Mouse (Mus musculus) left cerebral cortex, adult 8-10 months (tissue): ENCODE data around the gene Atp1b4. TPM values are rescaled to one million over a fixed set of nuclear protein-coding genes. Genes with fewer than 3 reads are reported as not detected.
A peak's percentile ranks its signal among the peaks of the same experiment; 100 is the strongest.
"Not testable (repeated sequence)": the region's sequence is repeated elsewhere in the genome, so short reads cannot be mapped to it uniquely, and the experiment has no call there.

ENCODE experiments used
- DNase-seq, 2 experiments: peaks; one replicate each; pipeline ENCODE4 v3.0.0; 2022; ENCODE audit warnings: low spot score in 2 of 2
- total RNA-seq, 4 experiments: library from RNA; stranded (reverse); gene quantifications; 2 replicates each; pipeline ENCODE4 v1.2.4; 2022

The Atp1b4 gene
- total RNA-seq = not detected

DNA sequence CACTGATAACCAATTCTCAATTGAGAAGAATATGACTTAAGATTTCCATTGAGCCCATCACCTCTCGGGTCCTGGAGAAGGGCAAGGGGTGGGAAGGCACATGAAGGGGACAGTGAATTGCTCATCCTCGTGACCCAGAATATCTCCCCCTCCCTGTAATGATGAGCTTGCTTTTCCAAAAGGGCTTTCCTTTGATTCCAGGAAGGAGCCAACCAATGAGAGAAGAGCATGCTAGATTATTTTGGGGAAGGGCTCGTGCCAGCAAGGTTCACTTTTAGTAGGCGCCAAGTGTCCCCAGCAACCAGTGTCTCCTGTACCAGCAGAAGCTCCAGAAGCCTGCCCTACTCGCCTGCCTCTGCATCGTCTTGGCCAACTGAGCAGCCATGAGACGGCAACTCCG is at the start of gene Atp1b4:
Atp1b4 (plus strand) TSS at position 301 of the 400 bp plus-strand sequence.
- DNase-seq = no peak

DNA sequence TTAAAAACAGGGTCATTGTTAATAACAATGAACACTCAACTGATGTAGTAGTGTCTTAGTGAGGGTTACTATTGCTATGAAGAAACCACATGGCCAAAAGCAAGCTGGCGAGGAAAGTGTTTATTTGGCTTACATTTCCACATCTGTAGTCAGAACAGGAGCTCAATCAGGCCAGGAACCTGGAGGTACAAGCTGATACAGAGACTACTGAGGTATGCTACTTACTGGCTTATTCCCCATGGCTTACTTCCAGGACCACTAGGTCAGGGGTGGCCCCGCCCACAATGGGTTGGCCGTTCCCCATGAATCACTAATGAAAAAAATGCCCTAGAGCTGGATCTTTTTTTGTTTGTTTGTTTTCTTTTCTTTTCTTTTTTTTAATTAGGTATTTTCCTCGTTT is 7.4 kb upstream of the Atp1b4 start:
- DNase-seq = no peak

DNA sequence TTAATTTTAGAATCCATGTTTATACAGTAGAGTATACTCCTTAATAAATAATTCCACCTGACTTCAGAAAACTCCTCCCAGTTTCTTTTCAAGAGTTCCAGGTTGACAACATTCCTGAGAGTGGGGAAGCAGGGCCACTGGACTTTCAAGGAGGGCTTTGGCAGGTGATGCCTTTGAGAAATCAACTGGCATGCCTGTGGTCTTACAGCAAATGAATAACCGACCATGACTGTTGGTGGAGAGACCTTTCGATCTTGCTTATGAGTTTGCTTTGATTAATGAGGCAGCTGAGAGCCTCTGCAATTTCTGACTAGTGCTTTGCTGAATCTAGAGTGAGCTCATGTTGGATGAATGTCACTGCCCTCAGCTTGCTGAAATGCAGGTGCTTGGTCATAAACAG is 4.9 kb upstream of the Atp1b4 start:
- no peak for DNase-seq

DNA sequence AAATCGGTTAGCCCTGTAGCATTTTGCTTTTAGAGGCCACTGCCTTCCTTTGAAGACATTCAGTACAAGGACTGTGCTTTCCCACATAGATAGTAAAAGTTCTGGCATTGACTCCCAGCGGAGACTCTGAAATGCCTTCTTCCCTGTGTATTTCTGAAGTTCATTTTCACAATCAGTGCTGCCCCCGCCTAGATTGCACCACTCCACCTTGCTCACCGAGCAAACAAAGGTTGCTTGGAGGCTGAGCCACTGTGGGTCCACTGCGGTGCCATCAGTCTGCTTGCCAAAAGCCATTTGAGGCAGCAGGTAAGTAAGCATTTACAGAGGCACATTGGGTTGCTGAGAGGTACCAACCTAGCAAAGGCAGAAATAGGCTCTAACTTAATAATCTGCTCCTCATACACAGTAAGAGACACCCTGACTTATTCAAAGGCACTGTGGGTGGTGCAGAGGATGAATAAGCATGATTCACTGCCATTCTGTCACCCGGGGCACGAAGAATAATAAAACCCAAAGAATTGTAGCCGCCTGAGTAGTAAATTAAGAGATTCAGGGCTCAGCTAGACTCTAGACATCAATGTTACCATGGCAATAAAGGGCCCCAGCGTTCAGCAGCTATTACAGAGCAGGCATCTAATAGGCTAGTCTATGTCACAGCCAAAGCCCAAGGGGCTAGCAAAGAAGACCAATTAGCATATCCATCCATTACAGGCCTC is 2.9 kb upstream of the Atp1b4 start:
- peak in 1 of 2 experiments; percentile 11 for DNase-seq

DNA sequence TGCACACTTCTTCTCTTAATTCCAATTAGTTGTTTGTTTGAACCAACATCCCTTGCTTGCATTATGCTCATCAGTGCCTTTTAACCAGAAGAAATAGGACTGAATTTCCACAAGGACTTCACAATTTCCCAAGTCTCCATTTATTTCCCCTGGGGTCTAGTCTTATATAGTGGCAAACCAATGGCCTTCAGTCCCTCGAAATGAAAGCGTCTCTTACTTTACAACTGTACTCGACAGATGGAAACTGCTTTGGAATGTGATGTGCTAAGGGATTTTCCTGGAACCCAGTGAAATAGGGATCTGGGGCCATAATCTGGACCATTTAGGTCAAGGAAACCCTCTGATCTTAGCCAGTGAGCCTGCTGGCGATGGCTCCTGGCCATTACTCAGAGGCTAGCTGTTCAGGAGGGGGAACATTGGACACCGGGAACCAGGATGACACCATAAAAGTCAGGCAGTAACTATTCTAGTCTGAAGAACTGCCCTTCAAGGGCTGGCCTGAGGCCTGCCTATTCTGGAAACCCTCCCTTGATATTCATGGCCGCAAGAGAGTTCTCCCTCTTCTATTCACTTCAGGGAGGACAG is 2.3 kb upstream of the Atp1b4 start:
- DNase-seq = no peak

DNA sequence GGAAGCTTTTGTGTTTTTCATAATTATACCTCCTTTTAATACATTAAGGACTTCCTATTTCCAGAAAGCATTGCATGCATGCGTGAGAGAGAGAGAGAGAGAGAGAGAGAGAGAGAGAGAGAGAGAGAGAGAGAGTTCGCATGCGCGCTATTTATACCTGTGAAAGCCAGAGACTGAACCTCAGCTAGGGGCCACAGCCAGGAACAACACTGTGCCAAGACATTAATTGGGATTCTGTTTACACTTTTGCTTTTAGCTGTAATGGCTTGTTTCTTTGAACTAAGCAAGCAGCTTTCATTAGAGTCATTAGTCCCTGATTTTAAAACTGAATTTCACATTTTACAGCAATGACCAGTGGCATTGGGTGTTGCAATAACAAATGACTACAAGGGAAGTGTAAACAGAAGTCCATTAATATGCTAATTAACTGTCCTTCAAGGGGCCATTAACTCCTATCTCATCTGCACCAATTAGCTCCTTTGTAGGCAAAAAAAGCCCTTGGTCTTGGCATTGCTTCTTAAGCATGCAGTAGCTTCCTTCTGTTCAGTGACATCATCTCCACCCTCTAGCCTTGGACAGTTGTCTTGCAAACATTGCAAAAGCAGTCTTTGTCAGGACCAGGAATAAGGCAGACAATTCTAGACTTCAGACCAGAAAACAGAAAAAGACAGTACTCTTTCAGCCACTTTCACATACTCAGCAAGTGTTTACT is 14.9 kb downstream of the Atp1b4 start:
- no peak for DNase-seq

DNA sequence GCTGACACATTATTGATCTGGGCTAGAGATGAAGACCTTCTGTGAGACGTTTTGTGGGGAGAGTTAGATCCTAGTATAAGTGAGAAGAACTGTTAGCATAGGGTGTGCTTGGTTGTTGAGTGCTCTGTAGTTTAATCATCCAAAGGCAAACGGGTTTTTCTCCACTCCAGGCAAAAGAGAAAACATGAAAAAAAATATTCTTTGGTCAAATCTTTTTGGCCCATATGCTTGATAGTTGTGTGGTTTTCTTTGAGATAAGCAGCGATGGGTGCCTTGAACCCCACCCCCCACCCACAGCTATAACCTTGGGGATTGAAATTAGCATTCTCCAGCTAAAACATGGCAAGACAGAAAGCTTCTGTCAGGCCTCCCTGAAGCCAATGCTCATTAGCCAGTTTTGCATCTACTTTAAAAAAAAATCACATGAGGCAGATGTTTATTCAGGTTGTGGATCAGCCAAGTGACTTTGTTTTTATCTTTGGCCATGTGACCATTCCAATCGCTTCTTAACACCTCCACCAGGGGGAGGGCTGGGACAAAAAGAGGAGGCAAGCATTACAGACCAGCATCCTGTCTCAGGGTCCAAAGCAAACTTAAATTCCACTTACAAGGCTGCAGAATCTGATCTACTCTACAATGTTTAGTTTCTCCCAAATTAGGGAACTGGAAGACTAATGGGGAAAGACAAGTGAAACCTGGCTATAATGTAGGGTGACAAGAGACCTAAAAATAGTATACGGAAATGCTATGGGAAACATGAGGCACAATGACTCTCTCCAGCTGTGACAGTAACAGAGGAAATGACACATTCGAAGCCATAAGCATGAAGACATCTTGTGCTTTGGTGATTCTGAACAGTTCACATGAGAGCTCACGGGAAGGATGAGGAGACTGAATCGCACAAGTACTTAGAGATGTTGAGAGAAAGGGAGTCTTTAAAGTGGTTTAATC is 18.6 kb downstream of the Atp1b4 start:
- no peak for DNase-seq

DNA sequence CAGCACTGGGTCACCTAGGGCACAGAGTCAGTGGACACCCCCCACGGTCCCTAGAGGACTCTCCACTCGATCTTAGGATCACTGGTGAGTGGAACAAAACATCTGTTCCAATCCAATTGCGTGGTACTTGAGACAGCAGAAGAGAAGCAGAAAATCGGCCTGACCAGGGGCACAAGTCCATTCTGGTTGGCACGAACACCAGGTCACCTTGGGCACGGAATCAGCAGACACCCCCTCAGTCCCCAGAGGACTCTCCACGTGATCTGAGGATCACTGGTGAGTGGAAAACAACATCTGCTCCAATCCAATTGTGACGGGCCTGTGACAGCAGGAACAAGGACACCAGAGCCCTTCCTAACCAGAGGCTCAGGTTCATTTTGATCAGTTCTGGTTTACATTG is 46.0 kb downstream of the Atp1b4 start:
- DNase-seq = no peak

DNA sequence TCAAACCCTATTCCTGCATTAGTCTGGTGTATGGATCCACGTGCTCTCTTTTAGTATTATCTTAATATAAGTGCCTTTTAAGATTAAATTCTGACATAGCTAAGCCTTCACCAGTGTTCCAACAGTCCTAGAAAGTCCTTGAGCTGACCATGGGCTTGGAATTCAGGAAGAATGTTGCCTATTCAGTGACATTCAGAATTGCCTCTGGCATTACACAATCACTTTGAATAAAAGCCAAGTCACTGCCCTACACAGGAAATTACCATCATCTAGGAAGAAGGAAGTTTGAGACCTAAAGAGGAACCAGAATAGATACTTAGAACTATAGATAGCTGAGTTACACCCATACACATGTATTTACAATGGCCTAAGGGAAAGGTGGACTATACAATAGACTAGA is 48.6 kb downstream of the Atp1b4 start:
- DNase-seq = not testable (repeated sequence)

DNA sequence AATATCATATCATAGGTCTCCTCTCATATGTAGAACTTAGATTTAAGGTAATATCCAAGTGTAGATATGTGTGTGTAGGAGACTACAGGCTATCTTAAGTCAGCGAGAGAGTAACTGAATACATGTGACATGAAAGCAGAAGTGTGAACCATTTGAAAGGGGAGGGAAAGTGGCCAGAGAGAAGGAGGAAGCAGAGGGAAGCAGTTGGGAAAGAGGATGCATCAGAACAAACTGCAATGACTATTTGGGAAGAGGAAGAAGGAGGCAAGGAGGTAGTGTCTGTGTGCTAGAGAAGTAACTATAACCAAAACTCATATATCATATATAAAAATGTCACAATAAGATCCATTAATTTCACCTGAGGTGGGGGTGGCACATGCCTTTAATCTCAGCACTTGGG is 57.2 kb downstream of the Atp1b4 start:
- DNase-seq = not testable (repeated sequence)

Other genes with a start within 250 kb of the Atp1b4 start
- gene Rhox10, start 249.7 kb upstream of the Atp1b4 start, total RNA-seq = not detected
- gene Rhox11, start 231.0 kb upstream of the Atp1b4 start, total RNA-seq = not detected
- gene Rhox12, start 205.3 kb upstream of the Atp1b4 start, total RNA-seq = not detected
- gene Rhox13, start 195.0 kb upstream of the Atp1b4 start, total RNA-seq = not detected
- 10 to 100 TPM; 20.6 to 26.4 (median 22.3) TPM for gene Zbtb33, start 126.4 kb upstream of the Atp1b4 start, total RNA-seq
- 10 to 100 TPM; 20.8 to 24.7 (median 23.9) TPM for gene Tmem255a, start 63.7 kb upstream of the Atp1b4 start, total RNA-seq
- gene Lamp2, start 140.3 kb downstream of the Atp1b4 start, total RNA-seq = 100 to 1,000 TPM in 2 of 4 experiments, 10 to 100 TPM in 2; 78.7 to 107 (median 95.4) TPM